Mouse (Mus musculus) kidney, embryonic 15.5 days (tissue): ENCODE measurements around the gene Atf1. TPM values are rescaled to one million over a fixed set of nuclear protein-coding genes. Genes with fewer than 3 reads are reported as not detected.
"Not testable (repeated sequence)": the region's sequence is repeated elsewhere in the genome, so short reads cannot be mapped to it uniquely, and the experiment has no call there.

Source experiments
- ATAC-seq: fragments of 200-750 bp; cut with Nextera tagmentation; replicated peaks from 2 replicates; pipeline ENCODE4 v1.8.0; 2017; ENCODE audit warnings: moderate TSS enrichment; ENCODE audit not compliant: low FRiP score
- H3K27ac ChIP-seq: fragments of 300-500 bp; sonication (generic); 2 replicates; pipeline ENCODE4 v1.5.1; 2015; ENCODE audit warnings: mild to moderate bottlenecking, inconsistent platforms
- H3K27me3 ChIP-seq: fragments of 300-500 bp; sonication (generic); 2 replicates; pipeline ENCODE4 v1.6.1; 2015; ENCODE audit warnings: inconsistent platforms
- H3K36me3 ChIP-seq: fragments of 300-500 bp; sonication (generic); 2 replicates; pipeline ENCODE4 v1.6.1; 2015; ENCODE audit warnings: inconsistent platforms
- H3K4me1 ChIP-seq: fragments of 300-500 bp; sonication (generic); 2 replicates; pipeline ENCODE4 v1.6.1; 2015; ENCODE audit warnings: inconsistent platforms
- H3K4me2 ChIP-seq: fragments of 300-500 bp; sonication (generic); 2 replicates; pipeline ENCODE4 v1.6.1; 2015; ENCODE audit warnings: moderate library complexity, mild to moderate bottlenecking, inconsistent platforms
- H3K4me3 ChIP-seq: fragments of 300-500 bp; sonication (generic); replicated peaks from 2 replicates; pipeline ENCODE4 v1.5.1; 2015; ENCODE audit warnings: mild to moderate bottlenecking, inconsistent platforms
- H3K9ac ChIP-seq: fragments of 300-500 bp; sonication (generic); 2 replicates; pipeline ENCODE4 v1.6.1; 2015; ENCODE audit warnings: mild to moderate bottlenecking, inconsistent platforms
- H3K9me3 ChIP-seq: fragments of 300-500 bp; sonication (generic); replicated peaks from 2 replicates; pipeline ENCODE4 v1.6.1; 2016; ENCODE audit warnings: inconsistent platforms
- WGBS: fragments of 180-500 bp; shearing (Covaris S2); methylation state at CpG from one replicate; pipeline ENCODE4 v1.1.7; 2015; ENCODE audit warnings: mixed read lengths; 5-methylcytosine and 5-hydroxymethylcytosine counted together
- polyA plus RNA-seq: library from polyadenylated mRNA; unstranded; fragments of >200 nt; fragmentation: Nextera tagmentation; extraction: Ambion mirVana; gene quantifications from 2 replicates; pipeline ENCODE4 v1.2.1, GENCODE M21; 2015

Gene Atf1
- polyA plus RNA-seq, 1 experiment from 2014 or later = 49.7 TPM

DNA sequence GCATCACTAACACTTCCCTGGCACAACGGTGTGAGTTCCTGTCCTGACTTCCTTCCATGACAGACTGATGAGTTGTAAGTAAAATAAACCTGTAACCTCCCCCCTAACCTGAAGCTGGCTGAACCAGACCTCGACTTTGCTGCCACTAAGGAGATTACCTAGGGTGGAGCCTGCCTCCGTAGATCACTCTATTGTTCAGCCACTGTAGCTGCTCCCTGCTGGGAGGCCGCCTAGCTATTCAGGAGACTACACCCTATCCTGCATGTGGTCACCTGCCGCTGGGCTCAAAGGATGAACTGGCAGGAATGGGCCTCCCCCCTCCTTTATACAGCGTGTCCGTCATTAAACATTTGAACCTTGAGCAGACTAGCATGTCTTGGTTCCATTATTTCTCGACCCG lies 42.2 kb downstream of the Atf1 start:
- H3K36me3 ChIP-seq = no peaks in the 10 kb centered on the region
- H3K9me3 ChIP-seq = peaks cover 8% of the 10 kb centered on the region; the same call in 1 of the 2 replicates
- H3K27ac ChIP-seq = no peak overlapping the region
- 30% methylated on average over 9 of the region's 9 CpGs for WGBS
- no peak overlapping the region for H3K9ac ChIP-seq
- H3K4me1 ChIP-seq = no peaks in the 10 kb centered on the region
- no peaks in the 10 kb centered on the region for H3K27me3 ChIP-seq
- H3K4me2 ChIP-seq = no peak overlapping the region
- no peak for ATAC-seq
- no peak overlapping the region for H3K4me3 ChIP-seq

DNA sequence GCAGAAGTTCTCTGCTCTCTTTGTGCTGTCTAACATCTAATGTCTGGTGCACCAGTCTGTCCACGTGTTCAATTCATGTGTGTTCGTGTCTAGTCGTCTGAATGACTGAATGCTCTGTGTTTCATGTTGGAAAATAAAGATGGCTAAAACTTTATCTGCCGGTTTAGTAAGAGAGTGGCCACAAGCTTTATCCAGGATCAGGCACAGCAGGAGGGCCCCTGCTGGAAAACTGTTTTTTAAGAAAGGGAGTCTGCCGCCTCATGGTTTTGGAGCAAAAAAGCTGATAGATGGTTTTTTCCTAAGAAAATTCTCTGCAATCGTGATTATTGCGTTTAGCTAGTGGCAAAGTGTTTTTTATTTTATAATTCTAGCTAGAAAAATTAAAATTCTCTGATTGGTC lies 43.0 kb downstream of the Atf1 start:
- H3K4me1 ChIP-seq, ATAC-seq, H3K27me3 ChIP-seq, H3K36me3 ChIP-seq, H3K9ac ChIP-seq, H3K4me3 ChIP-seq, H3K27ac ChIP-seq, H3K4me2 ChIP-seq, H3K9me3 ChIP-seq: not testable (repeated sequence)
- 43% methylated on average over 7 of the region's 7 CpGs for WGBS

DNA sequence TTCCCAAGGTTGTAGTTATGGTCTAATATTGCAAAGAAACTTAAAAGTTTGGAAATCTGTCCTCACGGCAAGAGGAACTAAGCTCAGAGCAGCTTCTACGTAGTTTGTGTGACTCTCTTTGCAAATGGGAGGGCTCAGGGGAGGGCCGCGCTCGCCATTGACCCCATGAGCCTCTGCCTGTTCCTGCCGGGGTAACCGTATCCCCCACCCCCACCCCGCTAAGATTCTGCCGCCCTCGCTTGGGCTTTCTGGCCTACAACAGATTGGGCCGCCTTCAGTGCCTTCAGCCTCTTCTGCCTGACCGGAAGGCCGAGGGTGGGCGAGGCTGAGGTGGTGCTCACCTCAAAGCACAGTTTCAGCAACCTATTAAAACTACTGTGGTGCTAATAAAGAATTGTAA lies 43.8 kb downstream of the Atf1 start:
- Histone ChIP-seq H3K9ac (no peak overlapping the region), H3K27me3 (no peaks in the 10 kb centered on the region), H3K4me1 (no peaks in the 10 kb centered on the region), H3K27ac (no peak overlapping the region), H3K4me3 (no peak overlapping the region), H3K4me2 (no peak overlapping the region), H3K9me3 (peaks cover 8% of the 10 kb centered on the region; the same call in 1 of the 2 replicates), H3K36me3 (no peaks in the 10 kb centered on the region)
- 70% methylated on average over 14 of the region's 14 CpGs for WGBS
- no peak for ATAC-seq

DNA sequence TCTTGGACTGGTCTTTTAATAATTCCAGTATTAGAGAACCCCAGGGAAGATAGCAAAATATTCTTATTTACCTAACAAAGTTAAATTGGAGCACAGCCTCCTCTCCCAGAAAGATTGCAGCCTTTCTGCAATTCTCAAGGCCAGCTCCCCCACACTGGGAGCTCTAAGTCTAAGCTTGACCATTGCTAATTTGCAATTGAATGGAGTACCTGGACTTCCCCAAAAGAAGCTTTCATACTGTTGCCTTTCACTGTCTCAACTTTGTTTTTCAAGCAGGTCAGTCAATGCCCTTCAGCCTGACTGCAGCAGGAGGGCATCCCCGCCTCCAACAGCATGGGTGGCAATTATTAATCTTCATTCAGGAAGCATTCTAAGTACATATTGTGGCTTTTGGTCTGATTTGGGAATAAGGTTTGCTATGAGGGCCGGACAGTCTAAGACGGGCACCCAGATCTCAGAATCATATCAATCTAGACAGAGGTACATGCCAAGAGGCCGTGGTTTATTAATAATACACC lies 46.2 kb downstream of the Atf1 start:
- H3K36me3 ChIP-seq, H3K4me3 ChIP-seq, H3K4me1 ChIP-seq, H3K27me3 ChIP-seq, H3K4me2 ChIP-seq, H3K9ac ChIP-seq, H3K27ac ChIP-seq, ATAC-seq, H3K9me3 ChIP-seq: not testable (repeated sequence)
- WGBS = 89% methylated on average over 4 of the region's 4 CpGs

DNA sequence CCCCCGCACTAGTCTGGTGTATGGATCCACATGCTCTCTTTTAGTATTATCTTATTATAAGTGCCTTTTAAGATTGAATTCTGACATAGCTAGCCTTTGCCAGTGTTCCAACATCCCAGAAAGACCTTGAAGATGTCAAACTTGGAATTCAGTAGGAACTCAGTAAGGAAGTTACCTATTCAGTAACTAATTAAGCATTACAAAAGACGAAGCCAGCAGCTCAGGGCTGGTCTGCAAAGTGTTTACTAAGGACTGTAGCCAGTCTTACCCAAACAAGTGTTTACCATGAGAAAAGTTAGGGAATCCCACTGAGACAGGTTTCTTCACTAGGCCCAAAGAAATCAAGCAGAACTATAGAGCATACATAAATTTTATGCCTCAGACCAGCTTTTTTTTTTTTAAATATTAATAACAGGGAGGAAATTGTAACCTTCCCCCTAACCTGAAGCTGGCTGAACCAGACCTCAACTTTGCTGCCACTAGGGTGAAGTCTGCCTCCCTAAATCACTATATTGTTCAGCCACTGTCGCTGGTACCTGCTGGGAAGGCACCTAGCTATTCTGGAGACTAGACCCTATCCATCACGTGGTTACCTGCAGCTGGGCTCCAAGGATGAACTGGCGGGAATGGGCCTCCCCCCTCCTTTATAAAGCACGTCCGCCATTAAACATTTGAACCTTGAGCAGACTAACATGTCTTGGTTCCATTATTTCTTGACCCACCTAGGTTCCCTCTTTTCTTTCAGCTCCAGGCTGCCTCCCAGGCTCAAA lies 47.4 kb downstream of the Atf1 start:
- Histone ChIP-seq H3K4me1 (no peaks in the 10 kb centered on the region), H3K9ac (no peak overlapping the region), H3K9me3 (peaks cover 8% of the 10 kb centered on the region; the same call in 1 of the 2 replicates), H3K4me3 (no peak overlapping the region), H3K4me2 (no peak overlapping the region), H3K27ac (no peak overlapping the region), H3K36me3 (no peaks in the 10 kb centered on the region), H3K27me3 (no peaks in the 10 kb centered on the region)
- WGBS = 91% methylated on average over 7 of the region's 7 CpGs
- ATAC-seq = no peak

DNA sequence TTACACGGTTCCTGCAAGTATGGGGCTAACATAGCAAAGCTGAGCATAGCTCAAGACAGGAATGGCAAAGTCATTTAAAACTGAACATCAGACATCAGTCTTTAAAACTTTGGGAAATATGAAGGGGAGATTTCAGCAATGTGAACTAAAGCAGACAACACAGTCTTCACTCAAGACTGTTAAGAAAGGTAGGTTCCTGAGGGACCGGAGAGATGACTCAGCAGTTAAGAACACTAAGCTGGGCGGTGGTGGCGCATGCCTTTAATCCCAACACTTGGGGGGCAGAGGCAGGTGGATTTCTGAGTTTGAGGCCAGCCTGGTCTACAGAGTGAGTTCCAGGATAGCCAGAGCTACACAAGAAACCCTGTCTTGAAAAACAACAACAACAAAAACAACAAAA lies 48.8 kb downstream of the Atf1 start:
- H3K4me3 ChIP-seq = no peak overlapping the region
- H3K27ac ChIP-seq = no peak overlapping the region
- H3K36me3 ChIP-seq = no peaks in the 10 kb centered on the region
- no peaks in the 10 kb centered on the region for H3K27me3 ChIP-seq
- no peak overlapping the region for H3K4me2 ChIP-seq
- 97% methylated on average over 4 of the region's 4 CpGs for WGBS
- H3K9ac ChIP-seq = no peak overlapping the region
- no peak for ATAC-seq
- peaks cover 6% of the 10 kb centered on the region; the same call in 1 of the 2 replicates for H3K9me3 ChIP-seq
- no peaks in the 10 kb centered on the region for H3K4me1 ChIP-seq

DNA sequence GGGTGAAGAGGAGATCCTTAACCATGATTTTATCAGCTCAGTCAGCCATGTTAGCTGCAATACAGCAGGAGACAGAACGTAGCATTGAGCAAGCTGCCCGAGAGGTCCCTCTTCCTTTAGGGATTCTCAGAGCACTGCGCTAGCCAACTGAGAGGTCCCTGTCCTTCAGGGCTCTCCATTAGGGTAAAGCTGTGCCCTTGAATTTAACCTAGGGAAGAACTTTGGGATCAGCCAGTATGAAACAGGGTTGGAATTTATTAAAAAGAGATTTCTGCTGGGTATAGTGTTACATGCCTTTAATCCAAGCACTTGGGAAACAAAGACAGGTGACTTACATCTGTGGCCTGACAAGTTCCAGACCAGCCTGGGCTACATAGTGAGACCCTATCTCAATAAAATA lies 50.0 kb downstream of the Atf1 start:
- H3K36me3 ChIP-seq = no peaks in the 10 kb centered on the region
- ATAC-seq = no peak
- WGBS = 87% methylated on average over 3 of the region's 3 CpGs
- H3K9ac ChIP-seq = no peak overlapping the region
- no peak overlapping the region for H3K4me2 ChIP-seq
- H3K4me1 ChIP-seq = no peaks in the 10 kb centered on the region
- no peak overlapping the region for H3K27ac ChIP-seq
- H3K4me3 ChIP-seq = no peak overlapping the region
- no peaks in the 10 kb centered on the region for H3K27me3 ChIP-seq
- 0 out of 2 replicates have a peak, but pooled peaks cover 3% of the 10 kb centered on the region for H3K9me3 ChIP-seq

DNA sequence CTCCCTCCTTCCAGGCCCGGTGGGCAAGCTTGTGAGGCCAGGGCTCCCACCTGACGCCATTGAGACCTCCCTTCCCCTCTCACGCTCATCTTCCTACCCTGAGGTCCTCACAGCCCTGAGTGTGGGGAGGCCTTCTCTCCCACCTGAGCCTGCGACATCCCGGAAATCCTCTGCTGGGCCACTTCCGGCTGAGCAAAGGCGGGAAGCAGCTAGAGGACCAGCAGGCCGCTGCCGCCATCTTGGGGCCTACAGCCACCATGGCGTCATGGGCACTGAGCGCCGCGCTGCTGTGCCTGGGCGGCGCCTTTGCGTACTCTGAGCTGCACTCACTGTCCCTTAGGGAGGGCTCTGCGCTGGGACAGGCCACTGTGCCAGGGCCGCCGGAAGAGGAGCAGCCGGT lies 53.0 kb downstream of the Atf1 start, which contains the start of gene Tmprss12:
Tmprss12 (plus strand) TSS at position 212 of the 400 bp plus-strand sequence.
- Histone ChIP-seq H3K4me2 (no peak within 1 kb of the TSS), H3K36me3 (no peaks in the 10 kb centered on the region), H3K4me1 (no peaks in the 10 kb centered on the region), H3K9ac (no peak within 1 kb of the TSS), H3K27me3 (no peaks in the 10 kb centered on the region), H3K4me3 (no peak within 1 kb of the TSS), H3K27ac (no peak within 1 kb of the TSS), H3K9me3 (no peaks in the 10 kb centered on the region)
- ATAC-seq = no peak
- WGBS = 97% methylated on average over 20 of the region's 20 CpGs

DNA sequence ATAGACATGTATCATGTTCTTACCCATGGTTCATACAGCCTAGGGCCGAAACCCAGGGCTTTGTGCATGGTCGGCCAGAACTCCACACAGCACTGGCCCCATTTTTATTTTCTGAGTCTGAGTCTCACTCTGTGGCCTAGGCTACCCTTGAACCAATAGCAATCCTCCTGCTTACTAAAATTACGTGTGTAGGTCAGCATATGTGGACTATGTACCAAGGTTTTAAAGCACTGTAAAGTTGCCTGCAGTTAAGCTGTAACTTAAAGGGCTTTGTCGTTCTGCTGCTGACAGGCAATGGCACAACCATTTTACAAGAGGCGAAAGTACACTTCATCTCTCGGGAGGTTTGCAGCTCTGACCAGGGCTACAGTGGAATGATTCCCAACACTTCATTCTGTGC lies 61.4 kb downstream of the Atf1 start:
- Histone ChIP-seq H3K9ac (no peak overlapping the region), H3K36me3 (no peaks in the 10 kb centered on the region), H3K27ac (no peak overlapping the region), H3K4me2 (no peak overlapping the region), H3K9me3 (no peaks in the 10 kb centered on the region), H3K4me3 (no peak overlapping the region), H3K27me3 (no peaks in the 10 kb centered on the region), H3K4me1 (peaks cover 3% of the 10 kb centered on the region; the same call in 1 of the 2 replicates)
- no peak for ATAC-seq
- 83% methylated on average over 6 of the region's 6 CpGs for WGBS

DNA sequence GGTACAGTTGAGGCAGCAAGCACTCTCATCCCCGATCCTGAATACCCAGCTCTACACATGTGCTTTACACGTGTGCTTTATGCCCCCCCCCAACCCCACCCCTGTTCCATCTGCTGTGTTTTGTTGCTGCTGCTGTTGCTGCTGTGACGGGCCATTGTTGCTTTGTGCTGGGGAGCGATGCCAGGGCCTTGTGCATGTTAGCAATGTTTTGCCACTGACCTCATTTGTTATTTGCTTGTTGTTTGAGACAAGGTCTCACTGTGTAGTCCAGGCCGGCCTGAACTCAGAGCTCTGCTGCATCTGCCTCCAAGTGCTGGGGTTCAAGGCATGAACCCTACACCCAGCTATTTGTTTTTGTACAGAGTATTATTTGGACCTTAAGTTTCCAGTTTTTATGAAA lies 63.2 kb downstream of the Atf1 start:
- Histone ChIP-seq H3K4me1 (peaks cover 3% of the 10 kb centered on the region; the same call in 1 of the 2 replicates), H3K9me3 (no peaks in the 10 kb centered on the region), H3K4me3 (no peak overlapping the region), H3K27ac (no peak overlapping the region), H3K4me2 (no peak overlapping the region), H3K27me3 (no peaks in the 10 kb centered on the region), H3K36me3 (no peaks in the 10 kb centered on the region), H3K9ac (no peak overlapping the region)
- ATAC-seq = no peak
- WGBS = 78% methylated on average over 5 of the region's 5 CpGs

DNA sequence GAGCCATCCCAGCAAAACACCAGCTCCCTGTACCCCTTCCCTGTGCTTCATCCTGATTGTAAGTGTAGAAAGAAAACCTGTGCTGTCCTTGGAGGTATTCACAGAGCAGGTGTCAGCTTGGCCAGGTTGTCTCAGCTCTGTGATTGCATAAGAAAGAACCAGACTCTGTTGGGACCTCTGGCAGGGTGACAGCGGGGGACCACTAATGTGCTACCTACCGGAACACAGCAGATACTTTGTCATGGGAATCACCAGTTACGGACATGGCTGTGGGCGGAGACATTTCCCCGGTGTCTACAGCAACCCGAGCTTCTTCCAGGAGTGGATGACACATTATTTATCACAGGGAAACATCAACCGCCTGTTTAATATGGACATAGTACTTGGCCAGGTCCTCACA lies 64.7 kb downstream of the Atf1 start:
- Histone ChIP-seq H3K36me3 (no peaks in the 10 kb centered on the region), H3K4me2 (no peak overlapping the region), H3K9me3 (no peaks in the 10 kb centered on the region), H3K4me3 (no peak overlapping the region), H3K4me1 (peaks cover 3% of the 10 kb centered on the region; the same call in 1 of the 2 replicates), H3K9ac (no peak overlapping the region), H3K27me3 (no peaks in the 10 kb centered on the region), H3K27ac (no peak overlapping the region)
- no peak for ATAC-seq
- WGBS = 39% methylated on average over 7 of the region's 7 CpGs

DNA sequence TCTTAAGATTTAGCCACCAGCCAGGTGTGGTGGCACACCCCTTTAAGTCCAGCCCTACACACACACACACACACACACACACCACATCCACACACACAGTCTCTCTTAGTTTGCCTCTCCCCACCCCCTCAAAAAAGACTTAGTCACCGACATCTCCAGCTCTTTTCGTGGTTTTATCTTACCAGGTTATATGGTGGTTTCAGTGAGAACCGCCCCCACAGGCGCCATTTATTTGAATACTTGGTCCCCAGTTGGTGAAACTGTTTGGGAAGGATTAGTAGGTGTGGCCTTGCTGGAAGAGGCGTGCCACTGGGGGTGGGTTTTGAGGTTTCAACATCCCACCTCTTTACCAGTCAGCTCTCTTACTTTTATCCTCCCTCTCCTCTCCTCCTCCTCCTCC lies 70.2 kb downstream of the Atf1 start:
- Histone ChIP-seq H3K27ac (no peak overlapping the region), H3K9ac (no peak overlapping the region), H3K4me2 (no peak overlapping the region), H3K27me3 (no peaks in the 10 kb centered on the region), H3K4me1 (no peaks in the 10 kb centered on the region), H3K36me3 (no peaks in the 10 kb centered on the region), H3K4me3 (no peak overlapping the region), H3K9me3 (no peaks in the 10 kb centered on the region)
- ATAC-seq = no peak
- WGBS = 91% methylated on average over 5 of the region's 5 CpGs

DNA sequence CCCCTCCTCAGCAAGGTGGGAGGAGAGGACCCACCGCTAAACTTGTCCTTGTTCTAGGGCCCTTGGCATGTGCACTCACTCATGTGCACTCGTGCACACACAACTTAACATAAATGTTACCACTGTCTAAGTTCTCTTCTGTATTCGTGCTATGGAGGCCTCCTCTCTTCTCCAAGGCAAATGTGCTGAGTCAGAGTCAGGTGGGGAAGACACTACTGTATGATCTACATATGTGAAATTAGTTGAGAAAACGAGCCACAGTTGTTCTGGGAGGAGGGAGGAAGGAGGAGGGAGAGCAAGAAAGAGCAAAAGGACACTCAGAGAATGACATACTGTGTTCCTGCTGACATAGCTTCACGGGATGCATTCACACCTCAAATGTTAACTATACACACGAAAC lies 72.9 kb downstream of the Atf1 start:
- H3K9ac ChIP-seq = no peak overlapping the region
- H3K27ac ChIP-seq = no peak overlapping the region
- 78% methylated on average over 6 of the region's 6 CpGs for WGBS
- H3K27me3 ChIP-seq = no peaks in the 10 kb centered on the region
- ATAC-seq = no peak
- peaks cover 10% of the 10 kb centered on the region for H3K4me1 ChIP-seq
- H3K36me3 ChIP-seq = no peaks in the 10 kb centered on the region
- H3K4me2 ChIP-seq = no peak overlapping the region
- H3K9me3 ChIP-seq = no peaks in the 10 kb centered on the region
- H3K4me3 ChIP-seq = no peak overlapping the region
